Mouse (Mus musculus) activated CD4-positive, CD25-positive, alpha-beta regulatory T cell, adult 9 weeks (primary cell): Measurements from ENCODE around the gene Pam16. TPM values are rescaled to one million over a fixed set of nuclear protein-coding genes. Genes with fewer than 3 reads are reported as not detected.

Experiments
- polyA plus RNA-seq: library from polyadenylated mRNA; unstranded; fragments of 100-300 nt; shearing (Covaris generic); gene quantifications from one replicate; pipeline ENCODE4 v1.2.1, GENCODE M21; 2017

Gene Pam16
- 12.5 TPM for polyA plus RNA-seq

DNA sequence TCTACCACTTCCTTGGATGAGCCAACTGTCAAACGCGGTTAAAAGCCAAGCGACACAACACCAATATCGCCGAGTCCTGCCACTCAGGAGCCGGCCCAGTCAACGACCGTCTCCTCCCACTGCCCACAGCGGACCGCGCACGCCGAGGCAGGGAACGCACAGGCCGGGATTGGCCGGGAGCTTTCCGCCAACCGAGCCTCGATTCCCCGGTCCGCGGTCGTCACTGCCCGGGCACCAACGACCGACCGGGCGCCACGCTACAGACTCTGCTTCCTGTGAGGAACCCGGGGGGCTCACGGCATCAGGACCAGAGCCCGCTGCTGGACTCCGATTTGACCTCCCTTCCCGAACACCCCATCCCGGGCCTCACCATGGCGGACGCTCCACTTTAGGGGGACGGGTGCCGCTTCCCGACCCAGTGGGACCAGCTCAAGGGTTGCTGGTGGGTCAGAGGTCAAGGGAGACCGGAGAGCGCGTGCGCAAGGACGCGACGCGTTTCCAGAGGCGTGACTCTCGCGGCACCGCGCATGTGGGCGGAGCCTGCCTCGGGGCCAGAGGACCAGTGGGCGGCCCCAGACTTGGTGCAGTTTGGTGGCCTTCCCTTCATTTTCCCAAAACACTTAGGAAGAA lies at the start of gene Pam16:
TSS of gene Pam16 (minus strand) at position 508 of the 630 bp plus-strand sequence.

DNA sequence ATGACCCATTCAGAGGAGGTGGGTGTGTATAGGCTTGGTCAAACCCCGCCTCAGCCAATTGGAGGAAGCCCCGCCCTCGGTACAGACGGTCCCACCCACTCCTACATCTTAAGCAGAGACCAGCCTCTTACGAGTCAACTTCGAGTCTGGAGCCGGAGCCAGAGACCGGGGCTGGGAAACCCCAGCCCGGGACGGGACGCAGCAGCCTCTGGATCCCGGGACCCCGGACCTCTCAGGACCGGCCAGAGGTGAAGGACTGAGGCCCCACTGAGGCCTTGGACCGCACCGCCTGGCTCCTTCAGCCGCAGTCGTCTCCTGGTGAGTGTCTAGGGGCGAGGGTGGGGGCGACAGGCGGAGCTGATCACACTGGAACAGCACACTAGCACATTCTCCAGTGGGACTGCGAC lies 15.0 kb upstream of the Pam16 start, which contains the start of the genes Vasn and Dnaja3:
TSS of gene Vasn (plus strand) at position 111 of the 407 bp plus-strand sequence.
TSS of gene Dnaja3 (plus strand) at position 159 of the 407 bp plus-strand sequence.

DNA sequence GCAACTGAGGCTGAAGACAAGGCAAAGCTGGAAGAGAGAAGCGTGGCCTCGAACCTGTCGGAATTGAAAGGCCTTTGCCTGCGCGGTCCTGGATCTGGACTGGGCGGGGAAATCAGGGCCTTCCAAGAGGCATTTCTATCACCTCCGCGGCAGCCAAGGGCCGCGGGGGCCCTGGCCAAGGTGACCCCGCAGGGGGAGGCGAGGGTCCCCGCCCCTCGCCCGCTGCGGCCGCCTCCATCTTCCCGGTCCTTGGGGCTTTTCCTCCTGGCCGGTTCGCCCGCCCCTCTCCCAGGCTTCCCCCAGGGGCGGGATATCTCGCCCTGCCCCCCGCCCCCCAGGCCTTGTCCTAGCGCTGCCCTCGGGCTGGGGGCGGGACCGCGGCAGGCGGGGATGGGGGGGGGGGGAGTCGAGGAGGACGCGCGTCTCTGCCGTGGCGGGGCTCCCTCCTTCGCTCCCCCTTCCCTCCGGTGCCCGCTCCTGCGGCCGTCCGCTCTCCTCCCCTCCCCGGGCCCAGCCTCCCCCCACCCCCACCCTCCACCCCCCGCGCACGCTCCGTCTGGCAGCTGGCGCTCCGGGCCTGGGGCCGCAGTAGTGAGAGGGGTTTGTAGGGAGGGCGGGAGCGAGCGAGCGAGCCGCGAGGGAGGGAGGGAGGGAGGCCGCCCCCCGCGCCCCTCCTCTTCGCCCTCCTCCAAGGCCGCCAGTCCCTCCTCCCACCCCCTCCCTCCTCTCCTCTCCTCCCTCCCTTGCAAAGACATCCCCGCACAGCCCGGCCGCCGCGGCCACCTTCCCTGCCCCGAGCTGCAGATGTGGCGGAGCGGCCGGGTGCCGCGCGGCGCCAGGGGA lies 30.6 kb downstream of the Pam16 start, which contains the start of gene Glis2:
TSS of gene Glis2 (plus strand) at position 743 of the 843 bp plus-strand sequence.

Other genes starting within 250 kb of the Pam16 start
- 0.75 TPM for gene Adcy9, start 204.5 kb downstream of the Pam16 start, polyA plus RNA-seq
- 0.59 TPM for gene Srl, start 83.2 kb downstream of the Pam16 start, polyA plus RNA-seq
- 3.4 TPM for gene Tfap4, start 65.1 kb downstream of the Pam16 start, polyA plus RNA-seq
- 0.62 TPM for gene Glis2, start 30.3 kb downstream of the Pam16 start, polyA plus RNA-seq
- 1.5 TPM for gene Vasn, start 15.0 kb upstream of the Pam16 start, polyA plus RNA-seq
- gene Dnaja3, start 15.0 kb upstream of the Pam16 start, polyA plus RNA-seq, result 59.4 TPM
- gene Coro7, start 54.8 kb upstream of the Pam16 start, polyA plus RNA-seq, result 163 TPM
- gene Nmral1, start 94.4 kb upstream of the Pam16 start, polyA plus RNA-seq, result 12.3 TPM
- gene Hmox2, start 101.4 kb upstream of the Pam16 start, polyA plus RNA-seq, result 105 TPM
- 42.4 TPM for gene Cdip1, start 165.3 kb upstream of the Pam16 start, polyA plus RNA-seq
- 0.53 TPM for gene 4930562C15Rik, start 210.4 kb upstream of the Pam16 start, polyA plus RNA-seq